Mouse (Mus musculus) heart, adult 11 months (tissue): ENCODE data around the gene Reg4.

Source experiments
- DNase-seq: peaks from one replicate; pipeline ENCODE4 v3.0.0; 2022

Reg4 gene

DNA sequence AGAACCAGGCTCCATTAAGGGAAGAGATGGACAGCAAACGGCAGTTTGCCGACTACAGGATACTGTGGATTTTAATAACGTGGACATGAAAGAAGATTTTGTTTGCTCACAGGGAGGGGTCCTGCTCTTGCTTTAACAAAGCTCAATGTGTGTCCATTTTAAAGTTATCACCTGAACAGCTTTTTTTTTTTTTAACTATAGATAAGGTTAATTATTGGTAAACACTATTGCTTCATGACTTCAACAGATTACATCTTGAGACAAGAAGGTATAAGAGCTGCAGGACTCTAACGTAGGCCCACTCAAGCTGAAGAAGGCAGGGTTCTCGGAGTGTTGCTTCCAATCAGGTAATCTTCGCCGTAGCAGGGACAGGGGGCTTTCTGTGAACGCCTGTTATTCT lies at the start of gene Reg4:
TSS of gene Reg4 (plus strand) at position 301 of the 400 bp plus-strand sequence.
- no peak for DNase-seq

DNA sequence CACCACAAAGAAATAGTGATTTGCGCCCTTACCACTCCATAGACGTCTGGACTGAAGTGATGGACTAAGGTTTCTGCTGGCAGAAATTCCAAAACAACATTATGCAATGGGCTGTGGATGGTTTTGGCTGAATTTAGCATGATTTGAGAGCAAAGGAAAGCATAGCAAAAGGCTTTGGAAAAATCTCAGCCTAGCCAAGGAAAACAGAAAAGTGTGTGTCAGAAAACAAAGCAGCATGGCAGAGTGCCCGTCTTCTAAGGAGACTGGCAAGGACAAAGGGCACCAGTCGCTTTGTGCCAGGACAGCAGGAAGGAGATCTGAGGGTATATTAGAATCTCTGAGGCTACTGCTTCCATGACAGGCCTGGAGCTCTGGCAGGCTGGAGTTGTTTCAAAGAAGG lies 43.6 kb upstream of the Reg4 start:
- peak; percentile 95 for DNase-seq

DNA sequence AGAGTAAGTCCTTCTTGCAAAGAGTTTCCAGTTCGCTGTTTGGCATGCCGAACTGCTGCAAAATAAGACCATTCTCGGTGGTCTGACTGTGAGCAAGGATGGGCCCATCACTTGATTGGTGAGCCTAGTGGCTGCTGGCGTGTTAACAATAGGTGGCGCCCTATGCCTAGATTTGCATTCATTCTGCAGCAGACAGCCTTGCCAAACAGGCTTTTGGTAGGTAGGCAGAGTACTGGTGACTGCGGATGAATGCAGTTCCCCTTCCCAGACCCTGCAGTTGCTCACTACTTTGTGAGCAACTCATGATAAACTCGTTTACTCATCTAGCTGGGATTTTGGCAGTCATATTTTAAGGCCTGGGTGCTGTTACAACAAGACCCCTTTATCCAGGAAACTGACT lies 41.2 kb upstream of the Reg4 start:
- DNase-seq = no peak

DNA sequence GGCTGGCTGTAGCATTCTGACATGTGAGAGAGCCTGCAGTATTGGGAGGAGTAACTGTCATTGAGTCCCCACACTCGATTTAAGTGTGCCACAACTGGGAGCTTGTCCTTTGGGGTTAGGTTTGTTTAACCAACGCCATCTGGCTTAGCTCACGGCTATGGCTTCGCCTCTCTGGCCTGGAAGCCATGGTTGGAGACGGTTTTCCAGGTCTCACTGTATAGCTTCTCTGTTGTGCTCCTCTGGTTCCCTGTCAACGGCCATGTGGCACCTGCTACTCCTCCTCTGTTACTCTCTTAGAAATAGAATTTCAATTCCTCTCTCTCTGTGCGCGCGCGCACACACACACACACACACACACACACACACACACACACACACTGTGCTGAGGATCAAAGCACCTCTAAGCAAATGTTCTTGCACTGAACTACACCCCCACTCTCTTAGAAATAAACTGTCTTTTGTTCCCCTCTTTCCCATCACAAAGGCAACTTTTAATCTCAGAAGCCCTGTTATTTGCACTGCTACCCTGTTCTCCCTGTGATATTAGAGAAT lies 36.7 kb upstream of the Reg4 start:
- DNase-seq = no peak

DNA sequence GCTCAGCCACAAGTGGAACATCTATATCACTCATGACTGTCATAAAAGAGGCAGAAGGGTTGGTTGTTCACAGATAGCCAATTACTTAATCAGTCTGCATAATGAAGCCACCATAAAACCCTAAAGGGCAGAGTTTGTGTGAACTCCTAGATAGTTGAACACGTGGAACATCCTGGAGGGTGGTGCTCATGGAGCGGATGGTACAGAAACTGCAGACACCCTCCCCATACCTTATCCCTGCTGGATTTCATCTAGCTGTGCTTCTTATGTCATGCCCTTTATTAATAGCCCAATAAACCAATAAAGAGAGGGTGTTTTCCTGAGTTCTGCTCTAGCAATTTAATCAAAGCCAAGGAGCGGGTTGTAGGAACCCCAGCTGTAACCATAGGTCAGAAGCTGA lies 34.2 kb upstream of the Reg4 start:
- no peak for DNase-seq

DNA sequence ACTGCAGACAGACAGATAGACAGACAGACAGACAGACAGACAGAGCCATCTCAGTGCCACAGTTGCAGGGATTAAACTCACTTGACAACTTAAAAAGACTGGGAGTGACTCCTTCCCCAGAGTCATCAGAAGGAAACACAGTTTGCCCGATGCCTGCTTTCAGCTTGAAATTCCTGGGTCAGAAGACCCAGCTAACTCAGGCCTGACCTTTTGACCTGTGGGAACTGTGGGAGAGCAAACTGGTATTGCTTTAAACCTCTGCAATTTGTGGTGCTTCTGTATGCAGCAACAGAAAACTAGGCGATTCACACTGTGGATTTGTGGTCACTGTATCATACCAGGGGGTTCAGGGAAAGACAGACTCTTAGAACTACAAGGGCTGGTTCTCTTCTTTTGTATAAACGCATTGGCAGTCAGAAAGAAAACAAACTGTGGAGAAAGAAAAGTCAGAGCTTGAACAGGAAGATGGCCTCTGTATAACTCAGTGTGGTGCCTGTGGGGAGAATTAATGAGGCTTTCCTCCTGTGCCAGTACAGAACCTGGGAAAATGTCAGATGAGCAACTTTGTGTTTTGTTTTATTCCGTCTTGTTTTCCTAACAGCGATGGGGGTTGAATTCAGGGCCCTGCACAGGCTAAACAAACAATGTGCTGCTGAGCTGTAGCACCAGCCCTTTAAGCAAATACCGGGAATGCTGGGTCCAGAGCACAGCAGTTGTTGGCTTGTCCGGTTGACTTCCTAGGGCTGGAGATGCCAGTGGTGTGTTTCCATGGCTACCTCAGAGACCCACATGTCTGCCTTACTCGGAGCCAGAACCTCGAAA lies 24.0 kb upstream of the Reg4 start:
- DNase-seq = peak; percentile 87

DNA sequence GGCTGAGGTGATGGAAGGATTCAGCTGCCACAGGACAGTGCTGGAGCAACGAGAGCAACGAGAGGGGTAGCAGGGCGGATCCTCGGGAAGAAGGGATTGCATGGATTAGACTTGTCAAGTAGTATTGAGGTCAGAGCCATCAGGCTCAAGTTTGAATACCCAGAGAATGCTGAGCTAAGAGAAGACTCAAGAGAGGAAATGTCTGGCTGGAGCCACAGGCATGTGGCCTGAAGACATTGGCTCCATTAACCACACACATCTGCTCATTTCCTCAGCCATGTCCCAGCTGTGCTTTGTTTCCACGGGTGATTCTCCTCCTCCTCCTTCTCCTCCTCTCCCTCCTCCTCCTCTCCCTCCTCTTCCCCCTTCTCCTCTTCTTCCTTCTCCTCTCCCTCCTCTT lies 22.2 kb upstream of the Reg4 start:
- peak; percentile 95 for DNase-seq

DNA sequence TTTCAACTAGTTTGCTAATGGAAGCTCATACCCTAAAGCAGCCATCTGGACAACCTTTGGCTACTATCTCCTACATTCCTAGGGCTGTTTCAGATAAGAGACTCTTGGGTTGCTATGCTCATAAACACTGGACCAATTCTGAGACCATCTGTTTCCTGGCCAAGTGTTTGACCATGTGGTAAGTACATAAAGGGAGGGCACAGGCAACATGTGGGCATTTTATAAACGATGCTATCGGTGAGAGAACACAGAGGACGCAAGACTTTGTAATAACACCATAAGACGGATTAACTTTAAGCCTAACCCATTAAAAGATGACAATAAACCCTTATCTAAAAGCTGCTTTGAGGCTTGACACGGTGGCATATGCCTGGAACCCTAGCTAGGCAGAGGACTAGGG lies 18.7 kb upstream of the Reg4 start:
- DNase-seq = no peak

DNA sequence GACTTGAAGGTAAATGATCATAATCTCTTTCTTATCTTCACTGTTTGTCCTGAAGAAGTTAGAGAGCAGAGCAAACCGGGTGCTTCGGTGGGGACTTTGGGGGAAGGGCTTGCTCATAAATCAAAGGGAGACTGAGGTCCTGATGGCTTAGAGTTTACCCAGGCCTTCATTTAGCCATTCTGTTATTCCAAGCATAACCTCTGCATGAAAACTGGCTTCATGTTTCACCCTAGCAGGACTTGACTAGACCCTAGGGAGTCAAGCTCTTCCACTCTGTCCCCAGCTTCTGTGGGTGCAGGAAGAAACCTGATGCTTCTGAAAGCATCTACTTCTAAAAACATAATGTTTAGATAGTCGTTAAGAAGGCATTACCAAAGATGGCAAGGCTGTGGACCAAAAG lies 15.0 kb upstream of the Reg4 start:
- no peak for DNase-seq

DNA sequence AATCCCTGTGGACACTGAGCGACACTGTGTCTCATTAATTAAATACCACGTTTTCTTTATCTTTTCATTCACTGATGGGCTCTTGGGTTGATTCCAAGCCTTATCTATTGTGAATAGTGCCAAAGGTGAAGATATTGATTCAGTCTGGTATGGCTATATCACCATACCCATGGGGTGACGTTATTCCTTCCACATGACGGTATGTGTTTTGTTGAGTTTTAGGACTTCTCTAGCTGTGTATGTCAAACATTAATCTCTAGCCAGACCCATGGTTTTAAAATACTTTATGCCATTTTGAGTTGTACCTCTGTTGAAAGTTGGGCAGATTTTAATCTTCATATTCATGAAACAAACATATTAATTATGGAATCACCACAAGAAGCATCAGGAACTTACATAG lies 12.8 kb upstream of the Reg4 start:
- no peak for DNase-seq

DNA sequence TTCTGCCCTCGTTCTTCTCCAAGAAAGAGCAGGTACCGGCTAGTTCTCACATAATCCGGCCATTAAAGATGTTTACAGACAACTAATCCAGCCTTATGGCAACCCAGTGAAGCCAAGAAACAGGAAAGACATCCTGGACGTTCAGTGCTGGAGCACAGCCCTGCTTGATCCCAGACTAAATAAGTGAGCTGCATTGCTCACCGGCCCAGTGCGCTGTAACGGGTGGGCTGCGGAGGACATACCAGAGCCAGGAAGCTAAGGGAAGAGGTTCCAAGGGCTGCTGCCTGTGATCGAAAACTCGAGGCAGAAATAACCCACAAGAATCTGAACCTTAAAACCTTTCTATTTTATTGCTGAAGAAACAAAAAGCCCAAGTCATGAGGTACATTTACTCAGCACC lies 11.1 kb upstream of the Reg4 start:
- no peak for DNase-seq

DNA sequence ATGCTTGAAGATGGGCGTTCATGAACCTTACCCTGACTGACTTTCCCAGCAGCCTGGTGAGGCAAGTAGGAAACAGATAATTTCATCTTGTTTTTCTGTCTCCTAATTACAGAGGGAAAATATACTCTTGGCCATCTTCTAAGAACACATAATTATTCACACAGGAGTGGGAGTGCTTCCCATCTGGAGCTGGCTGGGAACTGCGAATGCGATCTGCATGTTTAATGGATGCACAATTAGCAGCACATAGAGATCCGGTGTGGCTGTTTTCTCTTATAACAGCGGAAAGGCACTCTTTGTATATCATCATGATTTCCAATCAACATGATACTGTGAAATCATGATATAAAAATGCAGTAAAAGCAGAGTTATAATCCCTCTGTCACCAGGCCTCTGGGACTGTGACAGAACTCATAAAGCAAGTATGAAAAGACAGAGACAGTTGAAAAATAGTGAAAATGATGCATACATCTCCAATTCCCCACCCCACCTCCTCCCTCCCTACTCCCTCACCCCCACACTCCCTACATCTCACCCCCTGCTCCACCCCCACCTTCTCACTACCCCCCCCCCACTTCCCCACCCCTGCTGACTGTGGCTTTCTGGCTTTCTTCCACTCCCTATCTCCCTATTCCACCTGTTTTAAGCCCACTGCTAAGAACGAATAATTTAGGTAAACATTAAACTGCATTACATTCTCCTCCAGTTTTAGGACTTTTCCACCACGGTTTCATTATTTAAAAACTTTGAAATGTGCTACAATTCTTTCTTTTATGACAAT lies 10.5 kb upstream of the Reg4 start:
- DNase-seq = no peak

DNA sequence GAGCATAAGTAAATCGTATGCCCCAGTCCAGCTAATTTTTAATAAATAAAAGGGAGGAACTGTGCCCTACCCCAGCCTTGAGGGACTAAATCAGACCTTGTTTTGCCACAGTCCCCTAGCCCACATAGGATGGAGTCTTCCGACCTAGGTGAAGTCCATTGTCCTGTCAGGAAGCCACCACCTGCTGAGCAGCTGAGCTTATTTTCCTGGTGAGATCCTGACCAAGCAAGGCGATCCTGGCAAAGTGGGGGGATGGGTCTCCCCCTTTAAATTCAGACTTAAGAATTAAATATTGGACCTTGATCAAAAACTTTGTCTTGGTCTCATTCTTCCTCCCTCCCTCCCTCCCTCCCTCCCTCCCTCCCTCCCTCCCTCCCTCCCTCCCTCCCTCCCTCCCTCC lies 5.7 kb upstream of the Reg4 start:
- no peak for DNase-seq

DNA sequence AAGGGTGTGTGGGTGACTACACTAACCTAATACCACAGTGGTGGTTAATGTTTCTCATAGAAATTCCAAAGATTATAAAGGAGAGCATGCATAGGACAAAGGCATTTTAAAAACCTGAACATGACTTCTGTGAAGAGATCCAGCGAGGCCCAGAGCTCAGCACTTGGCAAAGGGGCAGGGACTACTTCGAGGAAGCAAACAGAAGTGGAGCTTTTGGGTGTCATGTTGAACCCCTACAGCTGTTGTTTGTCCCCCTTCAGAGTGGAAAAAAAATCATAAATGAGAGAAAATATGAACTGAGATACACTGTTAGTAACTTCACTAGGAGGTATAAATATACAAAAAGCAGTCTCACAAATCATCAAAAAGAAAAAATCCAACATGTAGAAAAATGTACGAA lies 1.3 kb downstream of the Reg4 start:
- peak; percentile 64 for DNase-seq

DNA sequence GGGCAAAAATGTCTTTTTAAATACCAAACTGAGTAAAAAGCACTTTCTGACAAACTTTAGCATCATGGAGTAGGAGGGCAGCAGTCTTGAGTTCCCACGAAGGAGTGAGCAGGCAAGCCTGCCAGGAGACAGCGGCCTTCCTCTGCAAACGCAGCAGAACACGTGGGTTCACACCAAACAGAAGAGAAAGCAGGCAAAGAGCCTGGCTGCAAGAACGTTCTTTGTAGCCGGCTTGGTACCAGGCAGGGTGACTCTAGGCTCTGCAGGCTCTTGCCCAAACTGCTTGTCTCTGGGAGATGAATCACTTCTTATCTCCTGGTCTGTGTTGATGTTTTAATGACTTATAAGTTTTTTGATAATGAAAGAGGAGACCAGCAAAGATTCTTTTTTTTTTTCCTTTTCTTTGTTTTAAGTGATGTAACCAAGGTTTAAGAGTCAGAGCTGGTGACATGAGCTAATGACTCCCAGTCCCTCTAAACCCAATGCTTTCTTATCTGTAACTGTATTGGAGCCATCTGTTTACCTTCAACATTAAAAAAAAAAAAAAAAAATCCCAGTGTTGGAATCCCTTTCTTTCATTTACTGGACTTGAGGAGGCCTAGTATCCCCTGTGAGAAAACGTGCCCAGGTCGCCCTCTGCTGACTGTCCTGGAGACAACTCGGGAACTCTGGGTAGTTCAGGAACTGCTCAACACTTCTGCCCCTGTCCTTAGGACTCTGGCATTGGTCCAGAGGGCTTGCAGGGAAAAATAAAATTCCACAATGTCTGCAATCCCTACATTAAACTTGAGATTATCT lies 2.0 kb downstream of the Reg4 start:
- peak; percentile 95 for DNase-seq

DNA sequence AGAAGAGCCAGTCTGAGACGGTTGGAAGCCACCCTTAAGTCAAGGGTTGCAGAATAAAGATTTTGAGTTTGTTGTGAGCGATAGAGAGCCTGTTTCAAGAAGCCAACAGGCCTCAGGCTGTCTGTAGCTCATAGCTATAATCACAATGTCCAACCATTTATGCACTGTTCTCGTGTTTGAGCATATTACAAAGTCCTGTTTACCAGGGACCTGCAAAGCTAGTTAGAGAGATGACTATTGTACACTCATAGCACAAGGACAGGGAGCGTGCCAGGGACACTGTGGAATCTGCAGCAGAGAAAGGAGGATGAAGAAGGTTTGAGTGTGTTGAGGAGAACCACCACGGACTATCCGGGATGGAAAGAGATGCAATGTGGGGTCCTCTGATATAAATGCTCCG lies 3.0 kb downstream of the Reg4 start:
- no peak for DNase-seq

DNA sequence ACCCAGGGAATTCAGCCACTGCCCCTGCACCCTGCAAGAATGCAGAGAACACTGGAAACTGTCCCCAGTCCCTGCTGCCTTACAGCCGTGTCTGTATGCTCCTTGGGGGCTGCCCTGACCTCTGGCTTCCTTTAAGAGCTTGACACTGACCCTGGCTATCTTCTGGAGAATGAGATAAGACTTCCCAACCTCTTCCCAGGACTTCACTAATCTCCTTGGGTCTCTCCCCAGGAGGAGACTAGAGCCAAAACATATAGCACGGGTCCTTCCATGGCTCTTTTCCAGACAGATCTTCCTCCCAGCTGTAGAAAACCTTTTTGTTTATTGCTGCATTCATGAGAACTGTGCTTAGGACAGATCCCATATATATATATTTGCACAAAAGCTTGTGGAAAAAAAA lies 3.8 kb downstream of the Reg4 start:
- peak; percentile 90 for DNase-seq

DNA sequence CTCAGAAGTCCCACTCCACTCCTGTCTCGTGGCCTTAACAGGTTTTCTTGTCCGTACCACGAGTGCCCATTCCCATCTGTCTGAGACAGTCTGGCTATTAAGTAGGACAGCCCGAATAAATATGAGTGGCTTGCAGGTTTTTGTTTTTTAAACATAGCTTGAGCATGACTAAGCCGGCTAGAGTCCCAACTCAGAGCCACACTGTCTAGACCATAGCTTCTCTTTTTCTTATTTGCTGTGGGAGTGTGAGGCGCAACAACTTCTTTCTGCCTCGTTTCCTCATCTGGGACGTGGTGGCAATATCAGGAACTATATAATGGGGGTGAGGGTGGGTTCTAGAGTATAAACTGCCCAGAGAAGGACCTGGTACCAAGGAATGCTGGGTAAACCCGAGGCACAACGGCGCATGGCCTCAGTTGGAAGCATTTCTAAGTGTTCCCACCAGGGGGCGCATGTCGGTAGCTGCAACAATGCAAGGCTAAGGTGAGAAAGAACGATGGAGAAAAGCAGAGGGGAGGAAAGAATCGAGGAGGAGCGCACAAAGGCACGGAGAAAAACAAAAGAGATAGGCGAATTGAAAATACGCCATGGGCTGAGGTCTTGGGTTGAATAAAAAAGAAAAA lies 5.1 kb downstream of the Reg4 start:
- DNase-seq = peak; percentile 93

DNA sequence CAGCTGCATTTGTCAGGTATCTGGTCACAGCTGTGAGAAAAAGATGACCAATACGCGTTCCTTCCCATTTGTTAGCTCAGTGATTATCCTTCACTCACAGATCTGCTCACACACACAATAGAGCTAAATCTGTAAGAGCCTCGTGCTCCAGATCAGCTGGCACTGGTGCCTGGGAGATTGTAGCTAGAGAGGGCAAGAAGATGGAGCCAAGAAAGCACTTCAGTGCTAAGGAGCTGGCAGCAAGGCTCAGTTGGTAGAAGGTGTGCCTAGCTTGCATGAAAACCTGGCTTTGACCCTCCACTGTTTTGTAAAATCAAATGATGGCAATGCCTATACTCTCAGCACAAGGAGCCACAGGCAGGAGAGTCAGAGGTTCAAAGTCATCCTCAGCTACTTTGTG lies 5.8 kb downstream of the Reg4 start:
- no peak for DNase-seq

DNA sequence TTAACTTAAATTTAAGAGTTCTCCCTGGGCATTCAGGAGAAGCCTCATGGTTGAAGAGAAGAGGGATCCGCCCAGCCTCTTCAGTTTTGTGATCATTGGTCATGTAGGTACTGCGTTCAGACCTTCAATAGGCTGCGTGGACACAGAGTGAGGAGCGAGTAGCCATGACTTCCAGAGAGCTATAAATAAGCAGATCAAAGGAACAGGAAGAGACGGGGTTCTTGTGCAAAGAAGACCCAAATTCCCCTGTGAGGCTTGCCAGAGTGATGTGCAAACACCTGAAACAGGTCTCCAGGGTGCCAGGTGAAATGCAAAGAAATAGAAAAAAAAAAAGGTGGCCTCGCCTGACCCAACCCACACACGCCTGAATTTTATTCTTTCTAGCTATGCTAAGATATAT lies 8.0 kb downstream of the Reg4 start:
- no peak for DNase-seq

DNA sequence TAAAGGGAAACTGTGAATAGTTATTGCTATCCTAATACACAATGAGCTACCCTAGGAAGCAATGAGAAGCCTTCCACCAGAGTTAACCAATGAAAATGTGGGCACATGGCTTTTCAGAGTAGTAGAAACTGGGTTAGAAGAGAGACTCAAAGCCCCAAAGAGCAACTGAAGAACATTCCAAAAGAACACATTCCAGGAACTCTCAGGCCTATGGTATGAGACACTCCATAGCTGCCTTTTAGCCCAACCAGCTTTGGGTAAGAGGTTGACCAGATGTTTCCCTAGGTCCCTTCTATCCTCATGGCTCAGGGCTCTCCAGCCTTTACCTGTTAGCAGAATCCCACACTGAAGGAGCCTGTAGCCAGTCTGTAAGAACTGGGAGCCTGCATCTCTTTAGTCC lies 11.5 kb downstream of the Reg4 start:
- DNase-seq = no peak

DNA sequence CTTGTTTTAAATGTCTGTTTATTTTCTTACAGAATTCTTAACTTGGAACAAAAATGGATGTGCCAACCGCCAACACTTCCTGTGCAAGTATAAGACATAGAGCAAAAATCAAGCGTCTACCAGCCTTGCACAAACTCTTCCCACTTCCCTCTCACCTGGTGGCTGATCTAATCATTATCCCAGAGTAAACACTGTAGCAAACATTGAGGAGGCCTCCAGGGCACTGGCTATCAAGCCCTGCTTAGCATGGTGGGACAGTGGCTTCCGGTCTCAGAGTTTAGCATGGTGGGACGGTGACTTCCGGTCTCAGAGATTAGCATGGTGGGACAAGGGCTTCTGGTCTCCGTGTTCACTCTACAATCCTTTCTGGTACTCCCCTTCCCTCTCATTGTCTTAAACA lies 14.3 kb downstream of the Reg4 start:
- no peak for DNase-seq

DNA sequence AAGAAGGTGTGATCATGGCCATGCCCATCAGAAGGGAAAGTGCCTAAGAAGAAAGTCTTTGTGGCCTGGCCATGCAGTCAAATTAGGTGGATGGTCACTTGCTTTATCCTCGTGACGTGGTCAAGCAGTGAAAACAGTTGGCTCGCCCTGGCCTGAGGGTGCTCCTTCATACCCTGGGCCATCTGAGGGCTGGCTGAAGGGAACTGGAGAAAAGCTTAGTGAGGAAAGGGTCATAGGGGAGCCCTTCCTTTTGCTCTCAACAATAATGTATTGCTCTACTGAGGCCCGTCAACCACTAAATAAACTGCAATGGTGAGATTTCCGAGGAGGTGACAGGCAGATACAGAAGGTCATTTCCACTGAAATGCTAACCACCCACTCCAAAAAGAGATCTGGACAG lies 15.3 kb downstream of the Reg4 start:
- no peak for DNase-seq
